Mouse (Mus musculus) liver, embryonic 14.5 days (tissue): ENCODE measurements around the gene Casp3. TPM values are rescaled to one million over a fixed set of nuclear protein-coding genes. Genes with fewer than 3 reads are reported as not detected.
"Not testable (repeated sequence)": the region's sequence is repeated elsewhere in the genome, so short reads cannot be mapped to it uniquely, and the experiment has no call there.

Experiments
- ATAC-seq: fragments of 200-750 bp; cut with Nextera tagmentation; 2 replicates; pipeline ENCODE4 v1.8.0; 2017; ENCODE audit warnings: moderate number of reproducible peaks, mild to moderate bottlenecking, moderate library complexity; ENCODE audit not compliant: insufficient read depth
- DNase-seq, 3 experiments: peaks; one replicate each; pipeline ENCODE4 v3.0.0-alpha.2; 2012 to 2013; ENCODE audit warnings: low read depth in 3 of 3, low spot score in 3 of 3
- H3K27ac ChIP-seq: fragments of 300-500 bp; sonication (generic); 2 replicates; pipeline ENCODE4 v1.5.1; 2014; ENCODE audit warnings: moderate library complexity, mild to moderate bottlenecking, control low read depth, inconsistent platforms
- H3K27me3 ChIP-seq: fragments of 300-500 bp; sonication (generic); 2 replicates; pipeline ENCODE4 v1.6.1; 2014; ENCODE audit warnings: mild to moderate bottlenecking, low read length, moderate library complexity; ENCODE audit not compliant: control insufficient read depth, insufficient read depth
- H3K36me3 ChIP-seq: fragments of 300-500 bp; sonication (generic); replicated peaks from 2 replicates; pipeline ENCODE4 v1.6.1; 2014; ENCODE audit warnings: low read depth; ENCODE audit not compliant: control insufficient read depth, insufficient read depth
- H3K4me1 ChIP-seq, 2 experiments: fragments of 200-500 bp in 1 of 2; fragments of 300-500 bp in 1 of 2; sonication (generic) in 1 of 2; replicated peaks; 2 replicates each; pipeline ENCODE4 v1.6.1; 2012 to 2014; ENCODE audit warnings: antibody characterized with exemption in 1 of 2, inconsistent platforms in 1 of 2, low read length in 1 of 2; ENCODE audit not compliant: control insufficient read depth in 2 of 2, insufficient read depth in 2 of 2
- H3K4me2 ChIP-seq: fragments of 300-500 bp; sonication (generic); 2 replicates; pipeline ENCODE4 v1.6.1; 2014; ENCODE audit warnings: low read depth, mild to moderate bottlenecking, control low read depth, moderate library complexity
- H3K4me3 ChIP-seq, 2 experiments: fragments of 200-500 bp in 1 of 2; fragments of 300-500 bp in 1 of 2; sonication (generic) in 1 of 2; 2 replicates each; pipeline ENCODE4 v1.5.1; 2012 to 2014; ENCODE audit warnings: low read depth in 2 of 2, low read length in 2 of 2, mild to moderate bottlenecking in 2 of 2, control low read depth in 1 of 2, inconsistent platforms in 1 of 2, moderate library complexity in 1 of 2; ENCODE audit not compliant: insufficient read depth in 1 of 2
- H3K9ac ChIP-seq: fragments of 300-500 bp; sonication (generic); replicated peaks from 2 replicates; pipeline ENCODE4 v1.6.1; 2014; ENCODE audit warnings: mild to moderate bottlenecking, control low read depth, moderate library complexity
- H3K9me3 ChIP-seq: fragments of 300-500 bp; sonication (generic); 2 replicates; pipeline ENCODE4 v1.6.1; 2016; ENCODE audit warnings: low read length, mixed read lengths; ENCODE audit not compliant: control insufficient read depth
- CTCF ChIP-seq: IDR thresholded peaks from 2 replicates; pipeline ENCODE4 v1.5.1; 2016; ENCODE audit warnings: antibody characterized with exemption, low read depth, control low read depth
- EP300 ChIP-seq: IDR thresholded peaks from 2 replicates; pipeline ENCODE4 v1.6.1; 2016; ENCODE audit warnings: antibody characterized with exemption, low read depth
- WGBS: fragments of 180-500 bp; shearing (Covaris S2); extraction: QIAGEN DNeasy Blood & Tissue Kit; methylation state at CpG from one replicate; pipeline ENCODE4 v1.1.7; 2014; ENCODE audit not compliant: insufficient replicate concordance; 5-methylcytosine and 5-hydroxymethylcytosine counted together
- polyA plus RNA-seq, 2 experiments: library from polyadenylated mRNA; depleted of rRNA in 1 of 2; stranded (reverse) in 1 of 2; unstranded in 1 of 2; fragments of >200 nt; fragmentation: Nextera tagmentation in 1 of 2; extraction: Ambion mirVana in 1 of 2; gene quantifications; 2 replicates each; pipeline versions ENCODE4 v1.2.1 to v1.2.3; 2012 to 2014

The Casp3 gene
- polyA plus RNA-seq, 2 experiments: 33.2 to 50.4 TPM

GRCm38 (mm10) chr8:46573446-46573845 lies 43.6 kb upstream of the Casp3 start:
- ATAC-seq (no peak), DNase-seq (no peak)
- Histone ChIP-seq H3K27me3 (no peaks in the 10 kb centered on the region), H3K36me3 (peaks cover 56% of the 10 kb centered on the region), H3K4me2 (no peak overlapping the region), H3K27ac (no peak overlapping the region), H3K9me3 (no peaks in the 10 kb centered on the region), H3K4me3 (no peak overlapping the region), H3K9ac (no peak overlapping the region), H3K4me1 (peaks cover 0 to 2% of the 10 kb centered on the region in 2 experiments; a peak in 2 of 4 replicates)
- WGBS: 85% methylated on average over 2 of the region's 2 CpGs
- TF ChIP-seq CTCF (no peak), EP300 (no peak)

GRCm38 (mm10) chr8:46573964-46574363 lies 43.1 kb upstream of the Casp3 start:
- Histone ChIP-seq H3K4me2 (no peak overlapping the region), H3K27ac (no peak overlapping the region), H3K4me3 (no peak overlapping the region), H3K4me1 (peaks cover 0 to 2% of the 10 kb centered on the region in 2 experiments; a peak in 2 of 4 replicates), H3K27me3 (no peaks in the 10 kb centered on the region), H3K36me3 (peaks cover 61% of the 10 kb centered on the region), H3K9ac (no peak overlapping the region), H3K9me3 (no peaks in the 10 kb centered on the region)
- TF ChIP-seq EP300: no peak
- TF ChIP-seq CTCF: no peak
- WGBS: 87% methylated on average over 2 of the region's 2 CpGs
- DNase-seq (no peak), ATAC-seq (no peak)

- DNase-seq (no peak), ATAC-seq (no peak)
- H3K36me3 ChIP-seq: peaks cover 63% of the 10 kb centered on the region
- peaks cover 0 to 2% of the 10 kb centered on the region in 2 experiments; a peak in 2 of 4 replicates for H3K4me1 ChIP-seq
- no peak overlapping the region for H3K27ac ChIP-seq
- no peak overlapping the region for H3K4me3 ChIP-seq
- TF ChIP-seq EP300 (no peak), CTCF (no peak)
- H3K9ac ChIP-seq: no peak overlapping the region
- no peaks in the 10 kb centered on the region for H3K27me3 ChIP-seq
- H3K9me3 ChIP-seq: no peaks in the 10 kb centered on the region
- H3K4me2 ChIP-seq: no peak overlapping the region
- 84% methylated on average over 9 of the region's 9 CpGs for WGBS
Measured at GRCm38 (mm10) chr8:46578794-46579193, 38.3 kb upstream of the Casp3 start.

GRCm38 (mm10) chr8:46584328-46584727 lies 32.8 kb upstream of the Casp3 start:
- not testable (repeated sequence) for H3K27ac ChIP-seq, H3K4me3 ChIP-seq, H3K9me3 ChIP-seq, DNase-seq, H3K9ac ChIP-seq, H3K4me2 ChIP-seq, H3K27me3 ChIP-seq, ATAC-seq
- peaks cover 12 to 15% of the 10 kb centered on the region in 2 experiments for H3K4me1 ChIP-seq
- peaks cover 21% of the 10 kb centered on the region for H3K36me3 ChIP-seq
- 70% methylated on average over 4 of the region's 4 CpGs for WGBS

GRCm38 (mm10) chr8:46585576-46585975 lies 31.5 kb upstream of the Casp3 start:
- WGBS: 75% methylated on average over 3 of the region's 3 CpGs
- H3K27me3 ChIP-seq: no peaks in the 10 kb centered on the region
- TF ChIP-seq CTCF (no peak), EP300 (no peak)
- H3K4me1 ChIP-seq: peaks cover 12 to 17% of the 10 kb centered on the region in 2 experiments
- no peak overlapping the region for H3K4me3 ChIP-seq
- no peak overlapping the region for H3K4me2 ChIP-seq
- DNase-seq (no peak), ATAC-seq (no peak)
- H3K36me3 ChIP-seq: peaks cover 14% of the 10 kb centered on the region
- no peaks in the 10 kb centered on the region for H3K9me3 ChIP-seq
- no peak overlapping the region for H3K27ac ChIP-seq
- H3K9ac ChIP-seq: no peak overlapping the region
